Mouse (Mus musculus) thymus, adult 2 months (tissue): Measurements from ENCODE around the gene Speer2. TPM values are rescaled to one million over a fixed set of nuclear protein-coding genes. Genes with fewer than 3 reads are reported as not detected.

Experiments
- DNase-seq: peaks from one replicate; pipeline ENCODE4 v3.0.0; 2021
- H3K27ac ChIP-seq: fragments of 200-500 bp; 2 replicates; pipeline ENCODE4 v1.5.1; 2012; ENCODE audit warnings: low read length, control low read depth; ENCODE audit not compliant: control insufficient read depth, insufficient read depth
- H3K27me3 ChIP-seq: fragments of 200-500 bp; 2 replicates; pipeline ENCODE4 v1.6.1; 2012; ENCODE audit warnings: mild to moderate bottlenecking, low read length, moderate library complexity, mixed read lengths; ENCODE audit not compliant: control insufficient read depth, insufficient read depth
- H3K36me3 ChIP-seq: fragments of 200-500 bp; 2 replicates; pipeline ENCODE4 v1.6.1; 2012; ENCODE audit warnings: mild to moderate bottlenecking, low read length, moderate library complexity; ENCODE audit not compliant: control insufficient read depth, insufficient read depth
- H3K4me1 ChIP-seq: fragments of 200-500 bp; replicated peaks from 2 replicates; pipeline ENCODE4 v1.6.1; 2012; ENCODE audit warnings: low read length; ENCODE audit not compliant: control insufficient read depth, insufficient read depth
- H3K4me3 ChIP-seq: fragments of 200-500 bp; 2 replicates; pipeline ENCODE4 v1.5.1; 2012; ENCODE audit warnings: mild to moderate bottlenecking, low read length, control low read depth, moderate library complexity; ENCODE audit not compliant: control insufficient read depth, insufficient read depth
- CTCF ChIP-seq: fragments of 200-500 bp; IDR thresholded peaks from 2 replicates; pipeline ENCODE4 v1.5.1; 2012; ENCODE audit warnings: mild to moderate bottlenecking, control low read depth, low read length, moderate library complexity, borderline replicate concordance; ENCODE audit not compliant: control insufficient read depth, poor library complexity, insufficient read depth; ENCODE audit errors: extremely low read depth
- POLR2A ChIP-seq: fragments of 200-500 bp; IDR thresholded peaks from 2 replicates; pipeline ENCODE4 v1.6.1; 2012; ENCODE audit warnings: mild to moderate bottlenecking, low read length, control low read depth, moderate library complexity; ENCODE audit not compliant: control insufficient read depth, poor library complexity, insufficient read depth; ENCODE audit errors: extremely low read depth
- WGBS: fragments of 180-500 bp; shearing (Covaris S2); methylation state at CpG from one replicate; pipeline ENCODE4 v1.1.7; 2018; 5-methylcytosine and 5-hydroxymethylcytosine counted together
- polyA plus RNA-seq: library from polyadenylated mRNA; depleted of rRNA; stranded (reverse); fragments of >200 nt; gene quantifications from 2 replicates; pipeline ENCODE4 v1.2.3, GENCODE M21; 2012; rRNA removed

Speer2 gene
- polyA plus RNA-seq = not detected in 2 replicates

GRCm38 (mm10) chr16:69863644-69864043 lies at the start of gene Speer2:
Gene Speer2 (minus strand): TSS chr16:69863744.
- H3K27ac ChIP-seq = no peak within 1 kb of the TSS
- no peaks in the 10 kb centered on the region for H3K27me3 ChIP-seq
- no peaks in the 10 kb centered on the region for H3K4me1 ChIP-seq
- TF ChIP-seq CTCF (no peak), POLR2A (no peak)
- H3K36me3 ChIP-seq = no peaks in the 10 kb centered on the region
- no peak for DNase-seq
- WGBS = 96% methylated on average over 4 of the region's 4 CpGs
- no peak within 1 kb of the TSS for H3K4me3 ChIP-seq

GRCm38 (mm10) chr16:69904303-69904702 lies 40.8 kb upstream of the Speer2 start:
- no peaks in the 10 kb centered on the region for H3K27me3 ChIP-seq
- no peak overlapping the region for H3K4me3 ChIP-seq
- H3K4me1 ChIP-seq = no peaks in the 10 kb centered on the region
- no peak overlapping the region for H3K27ac ChIP-seq
- no peak for TF ChIP-seq POLR2A
- TF ChIP-seq CTCF = no peak
- no peak for DNase-seq
- H3K36me3 ChIP-seq = no peaks in the 10 kb centered on the region

DNA sequence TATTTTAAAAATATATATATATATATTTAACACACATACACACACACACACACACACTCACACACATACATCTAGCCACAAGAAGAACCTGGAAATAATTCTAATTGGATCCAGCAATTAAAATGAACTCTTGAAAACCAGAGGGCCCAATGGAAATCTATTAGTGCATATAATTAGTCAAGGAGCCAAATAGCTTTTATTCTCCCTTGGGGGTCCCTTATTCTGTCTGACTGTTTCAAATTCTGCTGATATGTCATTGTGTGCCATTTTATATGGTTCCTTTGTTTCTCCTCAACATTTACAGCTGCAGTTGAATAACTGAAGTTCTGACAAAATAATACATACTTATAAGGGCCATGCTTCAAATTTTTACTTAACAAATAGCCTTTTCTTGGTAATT lies 17.2 kb upstream of the Speer2 start:
- no peaks in the 10 kb centered on the region for H3K4me1 ChIP-seq
- no peaks in the 10 kb centered on the region for H3K36me3 ChIP-seq
- H3K4me3 ChIP-seq = no peak overlapping the region
- TF ChIP-seq POLR2A = no peak
- no peaks in the 10 kb centered on the region for H3K27me3 ChIP-seq
- H3K27ac ChIP-seq = no peak overlapping the region
- no peak for DNase-seq

DNA sequence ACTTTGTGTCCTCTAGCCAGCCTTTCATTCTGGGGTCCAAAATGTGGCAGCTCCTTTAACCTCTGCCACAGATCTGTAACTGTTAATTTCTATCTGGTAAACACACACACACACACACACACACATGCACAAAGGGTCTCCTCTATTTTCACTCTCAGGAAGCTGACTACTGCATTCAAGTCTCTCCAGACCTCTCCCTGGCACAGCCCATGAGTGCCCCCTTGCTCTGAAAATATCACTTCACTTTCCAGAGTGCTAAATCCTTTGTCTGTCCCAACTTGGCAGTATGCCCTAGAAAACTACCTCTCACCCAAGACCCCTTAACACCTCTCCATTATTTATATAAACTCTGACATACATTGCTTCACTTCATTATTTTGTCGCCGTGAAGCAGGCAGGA lies 26.9 kb downstream of the Speer2 start:
- Histone ChIP-seq H3K4me1 (no peaks in the 10 kb centered on the region), H3K4me3 (no peak overlapping the region), H3K36me3 (no peaks in the 10 kb centered on the region), H3K27ac (no peak overlapping the region), H3K27me3 (no peaks in the 10 kb centered on the region)
- no peak for DNase-seq
- 91% methylated on average over 2 of the region's 2 CpGs for WGBS
- TF ChIP-seq CTCF (no peak), POLR2A (no peak)

GRCm38 (mm10) chr16:69813652-69814051 lies 49.9 kb downstream of the Speer2 start:
- no peaks in the 10 kb centered on the region for H3K4me1 ChIP-seq
- H3K4me3 ChIP-seq = no peak overlapping the region
- 83% methylated on average over 5 of the region's 5 CpGs for WGBS
- H3K27me3 ChIP-seq = no peaks in the 10 kb centered on the region
- no peak for DNase-seq
- H3K36me3 ChIP-seq = no peaks in the 10 kb centered on the region
- H3K27ac ChIP-seq = no peak overlapping the region
- TF ChIP-seq POLR2A (no peak), CTCF (no peak)
